Mouse (Mus musculus): ENCODE measurements around the gene Sowaha. TPM values are rescaled to one million over a fixed set of nuclear protein-coding genes. Genes with fewer than 3 reads are reported as not detected.
A peak's percentile ranks its signal among the peaks of the same experiment; 100 is the strongest.

Sowaha gene
- polyA plus RNA-seq, 1 experiment from 2014 or later: 0.17 TPM

DNA sequence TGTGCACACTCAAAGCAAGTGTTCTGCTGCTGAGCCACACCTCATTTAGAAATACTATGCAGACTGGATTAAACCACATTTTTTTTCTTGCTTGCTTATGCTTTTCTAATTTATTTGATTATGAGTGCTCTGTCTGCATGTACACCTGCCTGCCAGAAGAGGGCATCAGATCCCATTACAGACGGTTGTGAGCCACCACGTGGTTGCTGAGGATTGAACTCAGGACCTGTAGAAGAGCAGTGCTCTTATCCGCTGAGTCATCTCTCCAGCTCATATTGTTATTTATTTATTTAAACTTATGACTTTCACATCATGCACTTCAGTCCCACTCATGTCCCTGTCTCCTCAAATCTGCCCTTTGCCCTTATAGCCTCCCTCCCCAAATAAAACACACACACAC lies 5.6 kb upstream of the Sowaha start:
- H3K9ac ChIP-seq (ENCODE audit: low read length): no peak overlapping the region
- H3K27ac ChIP-seq (ENCODE audit: low read depth, low read length): no peak overlapping the region
- ATAC-seq (ENCODE audit: insufficient read depth, low FRiP score, low TSS enrichment): no peak
- H3K4me2 ChIP-seq (ENCODE audit: low read depth): no peak overlapping the region
- no peaks in the 10 kb centered on the region for H3K9me3 ChIP-seq (ENCODE audit: control insufficient read depth, low read length)
- no peak overlapping the region for H3K4me3 ChIP-seq (ENCODE audit: low read depth, low read length)
- peaks cover 29% of the 10 kb centered on the region for H3K27me3 ChIP-seq (ENCODE audit: control insufficient read depth, insufficient read depth, low read length)
- 43% methylated on average over 3 of the region's 3 CpGs for WGBS
- no peaks in the 10 kb centered on the region for H3K36me3 ChIP-seq (ENCODE audit: control insufficient read depth, insufficient read depth, low read length)
- no peak for DNase-seq (ENCODE audit: low spot score)
- no peaks in the 10 kb centered on the region; the same call in 1 of the 2 replicates for H3K4me1 ChIP-seq (ENCODE audit: control insufficient read depth, insufficient read depth, low read length)

GRCm38 (mm10) chr11:53483159-53483891 lies 3.3 kb upstream of the Sowaha start:
- H3K4me3 ChIP-seq (ENCODE audit: low read depth, low read length): no peak overlapping the region
- DNase-seq (ENCODE audit: low spot score): no peak
- H3K27me3 ChIP-seq (ENCODE audit: control insufficient read depth, insufficient read depth, low read length): peaks cover 52% of the 10 kb centered on the region
- H3K4me2 ChIP-seq (ENCODE audit: low read depth): no peak overlapping the region
- no peak for ATAC-seq (ENCODE audit: insufficient read depth, low FRiP score, low TSS enrichment)
- no peaks in the 10 kb centered on the region for H3K36me3 ChIP-seq (ENCODE audit: control insufficient read depth, insufficient read depth, low read length)
- H3K4me1 ChIP-seq (ENCODE audit: control insufficient read depth, insufficient read depth, low read length): peaks cover 4% of the 10 kb centered on the region
- WGBS: 77% methylated on average over 9 of the region's 9 CpGs
- H3K27ac ChIP-seq (ENCODE audit: low read depth, low read length): no peak overlapping the region
- H3K9me3 ChIP-seq (ENCODE audit: control insufficient read depth, low read length): no peaks in the 10 kb centered on the region
- no peak overlapping the region for H3K9ac ChIP-seq (ENCODE audit: low read length)

GRCm38 (mm10) chr11:53481088-53481730 lies 1.1 kb upstream of the Sowaha start:
- DNase-seq (ENCODE audit: low spot score): no peak
- no peak for ATAC-seq (ENCODE audit: insufficient read depth, low FRiP score, low TSS enrichment)
- Histone ChIP-seq H3K4me3 (ENCODE audit: low read depth, low read length) (no peak overlapping the region), H3K4me2 (ENCODE audit: low read depth) (no peak overlapping the region), H3K27ac (ENCODE audit: low read depth, low read length) (no peak overlapping the region), H3K4me1 (ENCODE audit: control insufficient read depth, insufficient read depth, low read length) (peaks cover 4% of the 10 kb centered on the region), H3K9ac (ENCODE audit: low read length) (no peak overlapping the region), H3K9me3 (ENCODE audit: control insufficient read depth, low read length) (no peaks in the 10 kb centered on the region), H3K36me3 (ENCODE audit: control insufficient read depth, insufficient read depth, low read length) (no peaks in the 10 kb centered on the region), H3K27me3 (ENCODE audit: control insufficient read depth, insufficient read depth, low read length) (peaks cover 47% of the 10 kb centered on the region)
- WGBS: 65% methylated on average over 4 of the region's 4 CpGs

DNA sequence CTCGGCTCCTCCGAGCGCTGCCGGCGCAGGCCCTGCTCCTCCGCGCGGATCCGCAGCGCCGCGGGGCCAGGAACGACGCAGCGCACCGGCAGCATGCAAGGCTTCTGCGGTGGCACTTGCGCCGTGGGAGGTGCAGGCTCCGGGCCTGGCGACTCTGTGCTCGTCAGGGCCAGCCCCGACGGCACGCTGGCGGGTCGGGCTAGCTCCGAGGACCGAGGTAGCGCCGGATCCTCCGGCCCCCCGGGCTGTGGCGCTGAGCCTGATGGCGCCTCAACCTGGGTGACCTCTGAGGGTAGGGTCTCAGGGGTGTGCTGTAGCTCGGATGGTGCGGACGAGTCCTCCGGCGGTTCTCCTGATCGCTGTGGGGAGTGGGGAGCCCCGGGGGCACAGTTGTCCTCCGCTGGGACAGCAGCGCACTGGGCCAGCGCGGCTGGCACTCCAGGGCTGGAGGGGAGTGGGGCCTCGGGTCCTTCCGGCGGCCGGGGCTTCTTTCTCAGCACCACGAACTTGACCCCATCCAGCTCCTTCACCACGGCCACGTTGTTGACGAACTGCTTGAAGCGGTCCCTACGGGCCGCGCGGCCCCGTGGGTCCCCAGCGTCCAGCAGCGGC lies 797 bp downstream of the Sowaha start:
- Histone ChIP-seq H3K27me3 (ENCODE audit: control insufficient read depth, insufficient read depth, low read length) (peaks cover 48% of the 10 kb centered on the region), H3K4me1 (ENCODE audit: control insufficient read depth, insufficient read depth, low read length) (peaks cover 4% of the 10 kb centered on the region), H3K27ac (ENCODE audit: low read depth, low read length) (no peak overlapping the region), H3K9ac (ENCODE audit: low read length) (peak overlapping the region; percentile 32; the same call in 1 of the 2 replicates), H3K9me3 (ENCODE audit: control insufficient read depth, low read length) (no peaks in the 10 kb centered on the region), H3K4me2 (ENCODE audit: low read depth) (peak overlapping the region; percentile 44), H3K4me3 (ENCODE audit: low read depth, low read length) (peak overlapping the region; percentile 35), H3K36me3 (ENCODE audit: control insufficient read depth, insufficient read depth, low read length) (no peaks in the 10 kb centered on the region)
- ATAC-seq (ENCODE audit: insufficient read depth, low FRiP score, low TSS enrichment) (no peak), DNase-seq (ENCODE audit: low spot score) (peak; percentile 43)
- 1% methylated on average over 62 of the region's 62 CpGs for WGBS

GRCm38 (mm10) chr11:53478383-53479170 lies 1.5 kb downstream of the Sowaha start:
- Histone ChIP-seq H3K9ac (ENCODE audit: low read length) (peak overlapping the region; percentile 32; the same call in 1 of the 2 replicates), H3K9me3 (ENCODE audit: control insufficient read depth, low read length) (no peaks in the 10 kb centered on the region), H3K4me3 (ENCODE audit: low read depth, low read length) (peak overlapping the region; percentile 35), H3K4me1 (ENCODE audit: control insufficient read depth, insufficient read depth, low read length) (peaks cover 4% of the 10 kb centered on the region), H3K27me3 (ENCODE audit: control insufficient read depth, insufficient read depth, low read length) (peaks cover 51% of the 10 kb centered on the region), H3K4me2 (ENCODE audit: low read depth) (peak overlapping the region; percentile 44), H3K36me3 (ENCODE audit: control insufficient read depth, insufficient read depth, low read length) (no peaks in the 10 kb centered on the region), H3K27ac (ENCODE audit: low read depth, low read length) (no peak overlapping the region)
- ATAC-seq (ENCODE audit: insufficient read depth, low FRiP score, low TSS enrichment) (no peak), DNase-seq (ENCODE audit: low spot score) (peak; percentile 43)
- 5% methylated on average over 69 of the region's 79 CpGs for whole genome bisulfite sequencing

- H3K4me3 ChIP-seq (ENCODE audit: low read depth, low read length): no peak overlapping the region
- no peak overlapping the region for H3K4me2 ChIP-seq (ENCODE audit: low read depth)
- H3K27ac ChIP-seq (ENCODE audit: low read depth, low read length): no peak overlapping the region
- no peaks in the 10 kb centered on the region for H3K36me3 ChIP-seq (ENCODE audit: control insufficient read depth, insufficient read depth, low read length)
- H3K9ac ChIP-seq (ENCODE audit: low read length): no peak overlapping the region
- DNase-seq (ENCODE audit: low spot score) (no peak), ATAC-seq (ENCODE audit: insufficient read depth, low FRiP score, low TSS enrichment) (no peak)
- peaks cover 4% of the 10 kb centered on the region for H3K4me1 ChIP-seq (ENCODE audit: control insufficient read depth, insufficient read depth, low read length)
- WGBS: 36% methylated on average over 7 of the region's 7 CpGs
- no peaks in the 10 kb centered on the region for H3K9me3 ChIP-seq (ENCODE audit: control insufficient read depth, low read length)
- peaks cover 51% of the 10 kb centered on the region for H3K27me3 ChIP-seq (ENCODE audit: control insufficient read depth, insufficient read depth, low read length)
Measured at GRCm38 (mm10) chr11:53477833-53478232, 2.2 kb downstream of the Sowaha start.

GRCm38 (mm10) chr11:53475620-53476019 lies 4.5 kb downstream of the Sowaha start:
- H3K27me3 ChIP-seq (ENCODE audit: control insufficient read depth, insufficient read depth, low read length): peaks cover 48% of the 10 kb centered on the region
- no peak overlapping the region for H3K4me3 ChIP-seq (ENCODE audit: low read depth, low read length)
- H3K4me2 ChIP-seq (ENCODE audit: low read depth): no peak overlapping the region
- no peak for DNase-seq (ENCODE audit: low spot score)
- H3K4me1 ChIP-seq (ENCODE audit: control insufficient read depth, insufficient read depth, low read length): peaks cover 4% of the 10 kb centered on the region
- WGBS: 33% methylated on average over 8 of the region's 8 CpGs
- no peaks in the 10 kb centered on the region for H3K9me3 ChIP-seq (ENCODE audit: control insufficient read depth, low read length)
- no peak overlapping the region for H3K27ac ChIP-seq (ENCODE audit: low read depth, low read length)
- no peak for ATAC-seq (ENCODE audit: insufficient read depth, low FRiP score, low TSS enrichment)
- H3K9ac ChIP-seq (ENCODE audit: low read length): no peak overlapping the region
- no peaks in the 10 kb centered on the region for H3K36me3 ChIP-seq (ENCODE audit: control insufficient read depth, insufficient read depth, low read length)

- no peak overlapping the region for H3K4me2 ChIP-seq (ENCODE audit: low read depth)
- WGBS: 79% methylated on average over 3 of the region's 3 CpGs
- no peak overlapping the region for H3K9ac ChIP-seq (ENCODE audit: low read length)
- no peak overlapping the region for H3K27ac ChIP-seq (ENCODE audit: low read depth, low read length)
- H3K9me3 ChIP-seq (ENCODE audit: control insufficient read depth, low read length): no peaks in the 10 kb centered on the region
- H3K4me1 ChIP-seq (ENCODE audit: control insufficient read depth, insufficient read depth, low read length): peaks cover 8% of the 10 kb centered on the region; the same call in 1 of the 2 replicates
- no peak overlapping the region for H3K4me3 ChIP-seq (ENCODE audit: low read depth, low read length)
- no peaks in the 10 kb centered on the region for H3K36me3 ChIP-seq (ENCODE audit: control insufficient read depth, insufficient read depth, low read length)
- no peak for DNase-seq (ENCODE audit: low spot score)
- ATAC-seq (ENCODE audit: insufficient read depth, low FRiP score, low TSS enrichment): no peak
- H3K27me3 ChIP-seq (ENCODE audit: control insufficient read depth, insufficient read depth, low read length): peaks cover 19% of the 10 kb centered on the region
Measured at GRCm38 (mm10) chr11:53472709-53473108, 7.4 kb downstream of the Sowaha start.

Measured in neural tube, embryonic 11.5 days (tissue).